Mouse (Mus musculus): ENCODE measurements around the gene Fam120a.

Gene Fam120a

DNA sequence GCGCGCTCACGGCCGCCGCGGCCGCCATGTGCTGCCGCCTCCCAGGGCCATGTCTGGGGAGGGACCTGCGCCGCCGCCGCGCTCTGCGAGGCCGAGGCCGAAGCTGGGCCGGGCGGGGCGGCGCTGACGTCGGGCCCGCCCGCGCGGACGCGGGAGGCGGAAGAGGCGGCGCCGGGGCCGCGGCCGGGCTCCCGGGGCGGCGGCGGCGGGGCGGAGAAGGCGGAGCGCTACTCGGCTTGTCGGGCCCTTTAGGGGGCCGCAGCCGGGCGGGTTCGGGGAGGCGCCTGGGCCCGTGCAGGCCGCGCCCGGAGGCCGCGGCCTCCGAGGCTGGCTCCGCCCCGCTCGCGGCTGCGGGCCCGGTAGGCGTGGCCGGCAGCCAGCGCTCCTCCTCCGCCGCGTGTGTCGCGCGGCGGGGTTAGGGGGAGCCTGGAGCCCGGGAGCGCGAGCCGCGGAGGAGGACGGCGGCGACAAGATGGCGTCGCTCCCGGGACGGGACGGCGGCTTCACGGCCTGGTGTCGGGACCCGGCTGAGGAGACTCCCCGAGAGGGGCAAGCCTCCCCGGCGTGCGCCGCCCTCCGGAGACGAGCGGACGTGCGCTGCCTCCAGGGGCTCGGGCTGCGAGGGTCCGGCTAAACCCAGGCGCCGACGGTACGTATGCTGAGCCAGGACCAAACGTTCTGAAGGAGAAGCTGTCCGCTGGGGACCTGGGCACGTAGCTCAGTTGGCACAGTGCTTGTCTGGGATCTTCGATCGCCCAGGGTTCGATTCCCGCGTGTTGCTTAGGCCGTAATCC lies at the start of gene Fam120a:
Fam120a (minus strand) TSS at position 62 of the 794 bp plus-strand sequence.
- DNase-seq (ENCODE audit: inconsistent ontology term): peak; percentile 94

DNA sequence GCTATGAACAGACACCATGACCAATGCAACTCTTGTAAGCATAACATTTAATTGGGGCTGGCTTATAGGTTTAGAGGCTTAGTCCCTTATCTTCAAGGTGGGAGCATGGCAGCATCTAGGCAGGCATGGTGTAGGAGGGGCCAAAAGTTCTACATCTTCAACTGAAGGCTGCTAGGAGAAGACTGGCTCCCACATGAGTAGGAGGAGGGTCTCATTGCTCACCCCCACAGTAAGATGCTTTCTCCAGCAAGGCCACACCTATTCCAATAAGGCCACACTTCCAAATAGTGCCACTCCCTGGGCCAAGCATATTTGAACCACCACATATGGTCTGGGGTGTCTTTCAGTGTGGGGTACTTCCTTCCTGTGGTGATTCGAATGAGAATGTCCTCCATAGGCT lies 49.6 kb upstream of the Fam120a start:
- DNase-seq (ENCODE audit: inconsistent ontology term): no peak

DNA sequence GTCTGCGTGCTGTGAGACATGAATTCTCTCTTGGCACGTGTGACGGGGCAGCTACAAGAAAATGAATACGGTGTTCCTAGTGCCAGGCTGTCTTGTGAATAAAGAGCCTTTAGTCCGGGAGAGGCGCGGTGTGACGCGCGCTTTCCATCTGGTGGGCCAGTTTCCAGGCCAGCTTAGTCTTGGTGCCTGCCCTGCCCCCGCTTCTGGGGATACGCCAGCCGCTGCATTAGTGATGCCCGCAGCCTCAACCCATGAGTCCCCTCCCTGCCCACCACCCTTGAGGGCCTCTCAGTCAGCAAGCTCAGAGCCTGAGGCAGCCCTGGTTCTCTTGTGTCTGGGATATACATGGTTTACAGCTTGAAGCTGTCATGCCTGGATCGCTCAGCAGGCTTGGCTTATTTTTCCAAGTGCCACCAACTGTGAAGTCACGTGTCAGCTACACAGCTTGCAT lies 48.5 kb upstream of the Fam120a start:
- DNase-seq (ENCODE audit: inconsistent ontology term): peak; percentile 97

DNA sequence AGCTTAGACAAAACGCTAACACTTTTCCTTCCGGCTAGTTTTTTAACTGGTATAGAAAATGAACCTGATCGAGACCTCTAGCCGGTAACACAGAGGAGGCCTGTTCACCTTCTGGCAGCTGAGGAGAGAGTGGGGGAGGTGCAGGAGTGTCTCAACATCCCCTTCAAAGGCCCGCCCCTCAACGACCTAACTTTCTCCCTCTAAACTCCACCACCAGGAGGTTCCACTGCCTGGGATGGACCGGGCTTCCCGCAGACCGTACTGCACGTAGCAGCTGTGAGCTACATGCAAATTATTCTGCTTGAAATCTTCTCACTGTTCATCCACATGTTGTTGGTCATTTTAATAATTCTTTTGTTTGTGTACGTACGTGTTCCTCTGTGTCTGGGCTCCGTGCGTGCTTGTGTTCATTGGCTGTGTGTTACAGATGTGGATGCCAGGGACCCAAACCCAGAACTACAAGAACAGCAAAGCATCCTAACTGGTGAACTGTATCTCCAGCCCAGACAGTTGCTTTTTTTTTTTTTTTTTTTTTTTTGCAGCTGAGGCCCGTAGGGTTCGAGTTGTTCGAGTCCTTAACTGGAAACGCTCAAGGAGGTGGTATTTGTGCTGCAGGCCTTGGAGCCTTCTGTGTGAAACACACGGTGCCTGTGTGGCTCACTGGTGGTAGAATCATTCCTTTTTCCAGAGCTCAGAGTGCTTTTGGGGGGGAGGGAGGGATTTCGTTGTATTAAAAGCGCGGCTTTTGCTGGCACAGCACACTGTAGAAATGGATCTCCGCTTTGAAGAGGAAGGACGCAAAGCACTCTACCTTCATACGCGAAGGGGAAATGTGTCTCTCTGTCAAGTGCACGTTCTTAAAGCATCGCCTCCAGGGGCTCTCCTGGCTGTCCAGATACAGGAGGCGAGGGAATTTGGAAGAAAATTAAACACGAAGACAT lies 47.8 kb upstream of the Fam120a start:
- DNase-seq (ENCODE audit: inconsistent ontology term): peak; percentile 56

DNA sequence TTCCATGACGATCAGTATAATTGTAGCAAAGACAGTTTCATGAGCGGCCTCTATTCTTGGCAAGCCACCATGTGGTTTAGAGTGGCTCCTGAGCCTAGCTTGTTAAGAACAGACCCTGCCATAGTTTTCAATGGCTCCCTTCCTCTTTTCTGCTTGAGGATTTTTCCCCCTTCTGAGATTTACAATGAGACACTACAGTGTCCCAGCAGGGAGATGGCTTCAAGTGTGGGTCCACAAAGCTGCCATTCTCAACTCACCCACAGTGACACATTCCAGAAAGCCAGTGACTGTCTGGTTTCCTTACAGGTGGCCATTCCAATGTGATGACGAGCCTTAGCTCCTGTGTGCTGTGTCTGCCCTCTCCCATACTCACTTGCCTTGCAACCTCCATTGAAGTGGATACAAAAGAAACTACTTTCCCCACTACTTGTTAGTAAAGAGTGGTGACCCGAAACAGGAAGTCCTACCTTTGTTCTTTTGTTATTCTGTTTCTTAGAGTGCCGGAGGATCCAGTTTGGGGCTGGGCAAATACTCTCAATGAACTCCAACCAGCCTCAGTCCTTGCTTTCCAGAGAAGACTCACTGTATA lies 45.5 kb upstream of the Fam120a start:
- DNase-seq (ENCODE audit: inconsistent ontology term): peak; percentile 94

DNA sequence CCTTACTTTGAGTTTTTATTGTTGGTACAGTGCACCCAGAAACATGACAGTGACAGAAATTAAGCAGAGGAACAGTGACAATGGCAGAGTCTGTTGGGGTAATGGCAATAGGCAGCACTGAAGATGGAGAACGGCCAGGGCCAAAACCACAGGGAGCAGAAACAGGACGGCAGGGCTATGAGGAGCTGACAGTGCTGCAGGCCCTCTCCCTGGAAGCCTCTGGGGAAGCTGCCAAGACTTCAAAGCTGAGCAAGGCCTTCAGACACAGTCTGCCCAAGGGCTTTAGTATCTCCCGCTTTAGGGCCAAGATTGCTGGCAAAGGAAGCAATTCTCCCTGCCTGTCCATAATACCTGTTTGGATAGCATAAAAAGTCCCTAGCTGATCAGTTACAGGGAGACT lies 33.9 kb upstream of the Fam120a start:
- peak; percentile 89 for DNase-seq (ENCODE audit: inconsistent ontology term)

DNA sequence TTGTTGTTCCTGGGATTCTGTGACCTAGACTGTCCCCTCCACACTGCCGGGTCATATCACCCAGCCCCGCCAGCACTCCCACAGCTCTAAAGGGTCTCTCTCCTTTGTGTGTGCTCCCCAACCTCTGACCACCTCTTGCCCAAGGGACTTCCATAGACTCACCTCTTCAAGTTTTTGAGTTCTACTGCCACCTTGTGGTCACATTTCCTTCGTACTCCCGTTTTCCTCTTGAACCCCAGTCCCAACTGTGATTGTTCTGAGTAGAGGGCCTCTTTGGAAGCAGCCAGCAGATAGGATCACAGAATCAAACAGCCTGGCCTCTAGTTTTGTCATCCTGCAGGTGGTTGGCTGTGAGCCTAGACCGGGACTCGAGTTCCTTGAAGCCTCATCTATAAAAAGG lies 30.8 kb upstream of the Fam120a start:
- DNase-seq (ENCODE audit: inconsistent ontology term): peak; percentile 36

DNA sequence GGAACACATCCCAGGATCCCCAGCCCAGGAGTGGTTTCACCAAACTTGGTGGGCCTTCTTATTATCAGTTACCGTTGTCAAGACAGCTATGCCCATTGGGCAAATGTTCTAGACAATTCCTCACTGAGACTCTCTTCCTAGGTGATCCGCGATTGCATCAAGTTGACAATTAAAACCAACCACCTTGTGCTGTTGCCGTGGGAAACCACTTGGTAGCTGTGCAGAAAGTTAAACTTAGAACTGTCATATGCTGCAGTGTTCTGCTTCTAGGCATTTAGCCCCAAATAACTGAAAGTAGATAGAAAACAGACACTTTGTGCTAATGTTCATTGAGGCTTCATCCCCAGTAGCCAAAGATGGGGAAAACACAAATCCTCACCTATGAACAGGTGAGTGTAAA lies 28.9 kb upstream of the Fam120a start:
- DNase-seq (ENCODE audit: inconsistent ontology term): no peak

DNA sequence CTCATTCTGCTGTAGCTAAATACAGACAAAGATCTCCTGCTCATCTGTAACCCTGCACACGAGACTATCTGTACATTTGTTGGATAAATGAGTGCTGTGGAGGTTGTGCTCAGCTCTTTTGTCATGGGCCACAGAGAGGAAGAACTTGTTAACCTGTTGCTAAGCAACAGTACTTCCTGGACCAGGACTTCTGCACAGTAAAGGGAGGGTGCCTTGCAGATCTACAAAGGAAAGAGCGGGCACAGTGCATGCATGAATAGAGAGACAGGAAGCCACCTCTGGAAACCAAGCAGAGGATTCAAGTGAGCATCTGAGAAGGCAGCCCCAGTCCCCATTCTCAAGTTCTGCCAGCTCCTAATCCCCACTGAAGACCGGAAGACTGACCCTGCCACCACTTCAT lies 27.1 kb upstream of the Fam120a start:
- no peak for DNase-seq (ENCODE audit: inconsistent ontology term)

DNA sequence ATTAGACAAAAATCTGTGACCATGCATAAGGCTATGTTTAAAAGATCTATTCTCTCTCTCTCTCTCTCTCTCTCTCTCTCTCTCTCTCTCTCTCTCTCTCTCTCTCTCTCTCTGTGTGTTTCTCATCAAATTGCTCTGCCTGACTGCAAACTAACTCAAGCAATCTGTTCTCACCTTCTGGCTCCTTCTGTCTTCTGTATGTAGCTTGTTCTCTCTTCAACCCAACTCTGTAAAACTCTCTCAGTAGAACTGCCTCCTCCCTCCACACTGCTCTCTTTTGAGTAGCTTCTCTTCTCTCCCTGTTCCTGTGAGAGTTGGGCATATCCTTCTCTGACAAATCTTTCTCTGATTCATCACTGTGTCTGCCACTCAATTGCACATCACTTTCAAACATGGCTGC lies 25.1 kb upstream of the Fam120a start:
- DNase-seq (ENCODE audit: inconsistent ontology term): no peak

DNA sequence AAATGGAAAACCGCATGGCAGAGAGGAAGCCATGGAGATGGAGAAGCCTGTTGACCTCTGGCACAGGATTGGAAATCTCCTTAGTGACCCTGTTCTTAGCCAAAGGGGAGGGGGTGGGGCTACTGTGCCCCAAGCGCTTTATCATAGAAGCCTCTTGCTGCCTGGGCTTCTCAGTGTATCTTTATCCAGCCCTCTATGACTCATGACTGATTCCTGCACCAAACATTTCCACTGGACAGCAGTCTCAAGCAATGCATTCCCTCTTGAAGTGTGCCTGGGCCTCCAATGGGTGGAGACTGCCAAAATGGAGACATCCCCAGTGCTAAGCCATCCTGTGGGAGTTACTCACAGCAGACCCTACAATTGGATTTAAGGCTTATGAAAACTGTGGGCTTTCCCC lies 22.3 kb upstream of the Fam120a start:
- DNase-seq (ENCODE audit: inconsistent ontology term): no peak

DNA sequence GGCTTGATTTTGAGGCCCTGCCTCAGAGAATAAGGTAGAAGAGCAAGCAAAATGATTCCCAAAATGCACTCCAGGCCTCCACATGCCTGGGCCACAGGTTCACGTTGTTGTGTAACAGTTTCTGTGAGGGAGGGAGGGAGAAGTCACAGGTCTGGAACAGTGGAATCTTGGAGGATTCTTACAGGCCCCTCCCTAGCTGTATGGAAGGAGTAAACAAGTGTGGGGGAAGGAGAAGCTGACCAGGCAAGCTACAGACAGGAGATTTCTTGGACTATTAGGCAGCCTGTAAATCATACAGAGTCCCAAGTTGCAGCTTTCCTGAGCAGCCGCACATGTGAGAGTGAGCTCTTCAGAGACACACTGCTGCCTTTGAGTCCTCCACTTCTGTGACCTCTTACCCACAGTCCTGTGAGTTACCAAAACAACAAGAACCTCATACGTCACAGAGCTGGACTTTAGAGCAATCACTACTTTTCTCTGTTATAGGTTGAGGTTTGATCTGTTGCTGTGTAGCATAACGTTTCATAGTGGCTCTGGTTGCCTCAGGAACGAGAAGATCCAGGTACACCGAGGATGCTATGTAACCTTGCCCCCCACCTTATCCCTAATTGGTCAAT lies 14.8 kb upstream of the Fam120a start:
- DNase-seq (ENCODE audit: inconsistent ontology term): no peak

DNA sequence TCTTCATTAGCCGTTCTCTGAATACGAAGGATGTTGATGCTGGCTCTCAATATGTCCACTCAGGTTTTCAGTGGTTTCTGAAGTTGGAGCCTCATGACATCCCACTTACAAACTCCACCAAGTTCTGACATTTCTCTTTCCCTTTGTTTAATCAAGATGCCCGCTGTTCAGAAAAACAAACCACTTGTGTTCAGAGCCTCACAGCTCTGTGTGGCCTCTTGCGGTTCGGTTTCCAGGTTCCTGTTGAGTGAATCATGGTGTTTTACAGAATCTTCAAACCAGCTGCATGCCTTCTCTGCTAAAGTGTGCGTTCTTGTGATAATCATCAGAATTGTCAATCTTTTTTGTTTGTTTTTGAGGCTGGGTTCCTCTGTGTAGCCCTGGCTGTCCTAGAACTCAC lies 11.3 kb upstream of the Fam120a start:
- DNase-seq (ENCODE audit: inconsistent ontology term): peak; percentile 69

DNA sequence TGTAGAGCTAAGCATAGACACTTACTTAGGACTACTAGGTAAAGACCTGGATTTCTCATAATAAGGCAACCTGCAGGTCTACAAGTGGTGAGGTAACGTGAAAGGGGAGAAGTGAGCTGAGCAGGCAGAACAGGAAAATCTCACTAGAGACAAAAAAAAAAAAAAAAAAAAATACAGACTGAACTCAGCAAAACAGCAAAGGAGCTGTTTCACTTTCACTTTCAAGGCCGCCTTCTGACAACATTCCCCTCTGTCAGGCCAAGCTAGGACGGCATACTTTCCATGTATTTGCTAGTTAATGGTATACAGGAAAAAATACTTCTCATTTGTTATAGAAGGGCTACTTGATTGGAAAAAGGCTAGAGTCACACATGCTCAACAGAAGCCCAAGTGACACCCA lies 10.0 kb upstream of the Fam120a start:
- no peak for DNase-seq (ENCODE audit: inconsistent ontology term)

DNA sequence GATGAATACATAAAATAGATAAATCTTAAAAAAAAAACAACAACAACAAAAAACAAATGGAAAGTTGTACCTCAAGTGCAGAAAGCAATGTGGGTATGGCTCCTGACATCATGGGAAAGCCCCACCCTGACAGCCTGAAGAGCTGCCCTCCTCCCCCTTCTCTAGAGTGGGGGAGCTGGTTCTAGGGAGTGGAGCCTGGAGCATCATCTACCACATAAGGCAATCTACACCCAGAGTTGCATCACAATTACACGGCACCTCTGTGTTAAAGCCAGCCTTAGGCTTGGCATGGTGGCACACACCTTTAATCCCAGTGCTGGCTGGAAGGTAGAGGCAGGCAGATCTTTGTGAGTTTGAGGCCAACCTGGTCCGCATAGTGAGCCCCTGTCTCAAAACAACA lies 6.9 kb upstream of the Fam120a start:
- DNase-seq (ENCODE audit: inconsistent ontology term): no peak

DNA sequence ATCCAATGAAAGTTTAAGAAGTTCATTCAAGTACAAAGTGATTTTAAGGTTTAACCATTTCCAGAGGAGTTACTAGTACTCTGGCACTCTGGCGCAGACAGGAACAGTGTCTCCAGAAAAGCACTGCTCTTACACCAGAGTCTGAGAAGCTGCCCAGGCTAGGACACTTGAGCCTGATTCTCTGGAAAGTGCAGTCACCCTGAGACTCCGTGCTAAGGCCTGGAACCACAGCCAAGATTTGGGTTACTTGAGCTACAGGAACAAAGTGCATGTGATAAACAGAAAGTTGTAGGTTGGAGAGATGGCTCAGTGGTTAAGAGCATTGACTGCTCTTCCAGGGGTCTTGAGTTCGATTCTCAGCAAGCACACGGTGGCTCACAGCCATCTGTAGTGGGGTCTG lies 6.4 kb upstream of the Fam120a start:
- no peak for DNase-seq (ENCODE audit: inconsistent ontology term)

DNA sequence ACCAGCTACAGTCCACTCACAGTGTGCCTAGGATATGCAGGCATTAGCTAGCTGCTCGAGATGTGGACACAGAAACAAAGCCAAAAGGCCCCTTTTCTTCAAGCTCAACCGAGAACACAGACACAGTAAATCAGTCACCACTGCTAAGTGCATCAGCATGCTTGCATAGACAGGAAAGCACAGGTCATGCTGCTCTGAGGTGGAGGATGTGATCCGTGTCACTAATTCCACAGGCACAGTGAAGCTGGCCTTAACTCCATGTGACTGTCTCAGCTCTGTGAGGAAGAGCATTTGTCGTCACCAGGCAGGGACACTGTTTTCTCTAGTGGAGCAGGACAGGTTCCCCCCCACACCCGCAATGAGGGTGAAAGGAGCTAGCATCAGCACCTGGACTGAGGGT lies 5.4 kb upstream of the Fam120a start:
- DNase-seq (ENCODE audit: inconsistent ontology term): no peak

DNA sequence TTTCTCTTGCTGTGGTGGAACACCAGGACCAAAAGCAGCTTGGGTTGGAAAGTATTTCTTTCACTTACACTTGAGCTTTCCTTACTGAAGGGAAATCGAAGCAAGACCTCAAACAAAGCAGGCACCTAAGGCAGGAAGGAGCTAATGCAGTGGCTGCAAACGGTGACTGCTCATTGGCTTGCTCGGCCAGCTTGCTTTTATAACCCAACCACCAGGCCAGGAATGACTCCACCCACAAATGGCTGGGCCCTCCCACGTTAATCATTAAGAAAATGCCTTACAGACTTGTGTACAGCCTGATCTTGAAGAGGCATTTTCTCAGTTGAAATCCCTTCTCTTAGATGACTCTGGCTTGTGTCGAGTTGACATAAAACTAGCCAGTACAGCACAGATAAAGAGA lies 3.2 kb upstream of the Fam120a start:
- DNase-seq (ENCODE audit: inconsistent ontology term): no peak

DNA sequence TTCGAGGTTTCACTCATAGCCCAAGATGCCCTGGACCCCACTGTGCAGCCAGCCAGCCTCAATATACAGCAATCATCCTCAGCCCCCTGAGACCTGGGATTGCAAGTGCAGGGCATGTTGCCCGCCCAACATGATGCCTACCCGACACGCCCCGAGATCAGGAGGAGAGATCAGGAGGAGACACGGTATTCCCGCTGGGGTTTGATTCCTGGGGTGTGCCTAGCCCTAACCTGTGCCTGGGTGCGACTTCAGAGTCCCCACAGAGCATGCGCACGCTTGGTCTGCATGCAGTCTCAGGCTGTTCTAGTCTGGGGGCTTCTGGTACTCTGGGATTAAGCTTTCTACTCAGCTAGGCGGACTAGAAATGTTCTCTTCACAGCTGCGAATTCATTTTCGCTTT lies 2.7 kb upstream of the Fam120a start:
- no peak for DNase-seq (ENCODE audit: inconsistent ontology term)

DNA sequence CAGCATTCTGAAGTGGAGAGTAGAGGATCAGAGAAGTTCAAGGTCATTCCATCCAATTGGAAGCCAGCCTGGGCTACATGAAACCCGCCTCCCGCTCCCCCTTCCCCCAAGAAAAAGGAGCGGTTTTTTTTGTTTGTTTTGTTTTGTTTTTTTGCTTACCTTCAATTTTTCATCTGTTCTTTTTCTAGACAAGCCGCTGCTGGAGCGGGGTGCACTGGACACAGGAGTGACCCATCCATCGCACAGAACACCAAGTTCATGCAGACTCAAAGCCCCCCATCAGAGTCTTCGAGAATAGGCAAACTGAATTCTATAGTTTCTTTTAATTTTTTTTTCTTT lies 902 bp upstream of the Fam120a start:
- DNase-seq (ENCODE audit: inconsistent ontology term): no peak

DNA sequence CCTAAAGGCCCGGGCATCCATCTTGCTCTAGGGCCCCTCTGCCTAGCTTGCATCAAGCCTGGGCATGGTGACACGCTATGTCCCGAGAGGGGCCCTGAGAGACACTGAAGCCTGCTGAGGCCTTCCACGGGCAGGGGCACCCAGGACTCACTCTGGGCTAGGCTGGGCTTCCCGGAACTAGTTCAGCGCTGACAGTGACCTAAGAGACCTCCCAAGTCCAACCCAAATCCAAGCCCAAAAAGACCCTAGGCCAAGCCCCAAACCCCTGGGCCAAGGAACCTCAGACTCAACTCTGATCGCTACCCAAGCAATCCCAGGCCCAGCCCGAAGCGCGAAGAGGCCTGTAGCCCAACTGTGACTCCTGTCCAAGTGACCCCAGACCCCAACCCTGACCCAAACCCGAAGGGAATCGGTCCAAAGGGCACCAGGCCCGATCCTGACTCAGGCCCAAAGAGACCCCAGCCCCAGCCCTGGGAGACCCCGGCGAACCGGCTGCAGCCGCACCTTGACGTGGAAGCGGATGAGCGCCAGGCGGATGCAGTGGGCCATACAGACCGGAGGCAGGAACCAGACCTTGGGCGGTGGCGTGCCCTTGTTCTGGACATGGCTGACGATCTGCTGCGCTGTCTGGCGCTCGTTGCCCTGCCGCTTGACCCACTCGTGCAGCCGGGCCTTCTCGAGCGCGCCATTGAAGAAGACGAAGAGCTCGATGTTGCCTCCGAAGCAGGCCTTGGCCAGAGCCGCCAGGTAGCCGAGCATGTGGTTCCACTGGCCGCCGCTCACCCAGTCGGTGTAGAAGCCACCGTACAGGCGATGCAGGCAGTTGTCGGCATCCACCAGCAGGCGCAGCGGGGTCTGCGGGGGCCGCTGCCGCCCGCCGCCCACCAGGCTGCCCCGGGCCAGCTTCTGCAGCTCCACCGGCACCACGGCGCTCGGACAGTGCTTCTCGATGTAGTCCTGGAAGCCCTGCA lies 681 bp downstream of the Fam120a start:
- peak; percentile 57 for DNase-seq (ENCODE audit: inconsistent ontology term)
